Mouse (Mus musculus) liver, embryonic 14.5 days (tissue): ENCODE results near the gene Ighmbp2.

Experiments used
- CTCF ChIP-seq: IDR thresholded peaks from 2 replicates; pipeline ENCODE4 v1.5.1; 2016; ENCODE audit warnings: antibody characterized with exemption, low read depth, control low read depth
- EP300 ChIP-seq: IDR thresholded peaks from 2 replicates; pipeline ENCODE4 v1.6.1; 2016; ENCODE audit warnings: antibody characterized with exemption, low read depth

GRCm38 (mm10) chr19:3266676-3267075, 16.1 kb downstream of the Ighmbp2 start:
- TF ChIP-seq CTCF, result no peak
- TF ChIP-seq EP300, result no peak
